Mouse (Mus musculus): ENCODE results near the gene Sema6d. TPM values are rescaled to one million over a fixed set of nuclear protein-coding genes. Genes with fewer than 3 reads are reported as not detected.

The Sema6d gene
- 1.2 and 1.9 TPM in 2 replicates for polyA plus RNA-seq (2012; rRNA removed)

DNA sequence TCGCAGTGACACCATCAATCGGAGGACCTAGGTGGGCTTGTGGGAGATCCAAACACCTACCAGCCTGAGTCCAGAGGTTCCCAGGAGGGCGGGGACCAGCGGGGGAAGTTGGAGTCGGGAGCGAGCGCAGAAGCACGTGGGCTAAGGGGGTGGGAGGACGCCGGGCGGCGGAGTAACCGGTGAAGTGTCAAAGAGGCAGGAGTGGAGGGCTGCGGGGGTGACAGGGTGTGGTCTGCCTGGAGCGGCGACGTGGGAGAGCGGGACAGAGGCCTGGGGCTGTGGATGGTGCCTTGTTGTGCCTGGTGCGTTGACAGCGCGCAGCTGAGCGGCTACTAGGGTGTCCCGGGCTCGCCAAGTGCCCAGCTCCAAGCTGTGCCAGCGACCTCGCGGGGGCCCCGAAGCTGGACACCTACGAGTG lies at the start of gene Sema6d:
TSS of gene Sema6d (plus strand) at position 157 of the 418 bp plus-strand sequence.

